Mouse (Mus musculus): ENCODE measurements at regions not wholly inside any gene's neighbourhood (a gene's known extent, or its start where the extent isn't known, plus 50 kb on each side); places are given as distances from the start of the nearest gene placed in this dataset.

DNA sequence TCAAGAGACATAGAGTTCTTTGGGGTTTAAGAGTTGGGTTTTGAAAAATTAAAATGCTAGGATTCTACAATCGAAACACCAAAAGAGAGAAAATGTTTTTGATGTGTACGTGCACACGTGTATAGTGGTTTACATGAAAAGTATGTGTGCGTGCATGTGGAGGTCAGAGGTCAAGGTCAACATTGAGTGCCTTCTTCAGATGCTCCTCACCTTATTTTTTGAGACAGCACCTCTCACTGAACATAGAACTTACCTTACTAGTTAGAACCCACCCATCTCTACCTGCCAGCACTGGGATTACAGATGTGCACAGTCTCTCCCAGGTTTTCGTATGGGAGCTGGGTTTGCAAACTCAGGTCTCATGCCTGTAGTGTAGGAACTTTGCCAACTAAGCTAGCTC is 141.3 kb upstream of the Gcfc2 start:
- WGBS = 90% methylated on average over 5 of the region's 5 CpGs

DNA sequence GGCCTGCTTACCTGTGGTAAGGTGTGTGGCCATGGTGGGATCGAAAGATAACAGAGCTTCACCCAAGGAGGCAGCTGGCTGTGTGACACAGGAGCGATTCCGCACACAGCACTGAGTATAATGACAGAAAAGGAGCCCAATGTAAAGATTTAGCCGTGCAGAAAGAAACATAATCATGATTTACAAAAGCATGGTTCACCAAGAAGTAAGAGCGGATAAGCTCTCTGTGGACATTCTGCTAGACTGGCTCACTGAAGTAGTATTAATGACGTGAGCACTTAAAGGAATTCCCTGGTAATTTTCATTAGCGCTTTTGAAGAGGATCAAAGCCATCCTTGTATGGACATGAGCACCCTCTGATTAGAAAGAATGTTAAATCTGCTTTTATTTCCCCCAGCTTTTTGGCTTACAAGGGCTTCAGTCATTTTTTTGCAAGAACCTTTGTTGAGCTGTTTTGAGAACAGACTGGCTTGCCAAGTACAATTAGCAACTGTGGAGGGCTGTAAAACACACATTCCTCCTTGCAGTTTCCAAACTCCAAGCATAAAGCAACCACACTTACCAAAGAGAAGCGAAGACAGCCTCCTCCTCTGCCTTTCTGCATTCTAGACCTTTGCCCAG is 140.5 kb upstream of the Gcfc2 start:
- TF ChIP-seq EP300 (IDR thresholded peaks at IDR 0.05; ENCODE audit: low read depth) = no peak
- no peak for TF ChIP-seq CTCF (IDR thresholded peaks at IDR 0.05; ENCODE audit: low read depth)
- ATAC-seq (ENCODE audit: insufficient read depth, low read depth) (no peak), DNase-seq (ENCODE audit: low spot score) (no peak)
- Histone ChIP-seq H3K4me3 (ENCODE audit: low read depth, low read length) (no peak overlapping the region), H3K4me2 (ENCODE audit: low read depth, low read length) (no peak overlapping the region), H3K4me1 (ENCODE audit: control insufficient read depth, insufficient read depth) (no peaks in the 10 kb centered on the region), H3K9me3 (replicated peaks; ENCODE audit: control insufficient read depth, low read length) (no peaks in the 10 kb centered on the region), H3K9ac (replicated peaks; ENCODE audit: low read depth, low read length) (no peak overlapping the region), H3K27ac (ENCODE audit: low read depth) (no peak overlapping the region), H3K36me3 (replicated peaks; ENCODE audit: control insufficient read depth, insufficient read depth, low read length) (no peaks in the 10 kb centered on the region), H3K27me3 (ENCODE audit: control insufficient read depth, insufficient read depth, low read length) (no peaks in the 10 kb centered on the region)
- WGBS = 79% methylated on average over 8 of the region's 8 CpGs

More for the DNA sequence above, 141.3 kb upstream of the Gcfc2 start:
- no peaks in the 10 kb centered on the region for H3K27me3 ChIP-seq (ENCODE audit: control insufficient read depth, insufficient read depth, low read length)
- ATAC-seq (ENCODE audit: insufficient read depth, low read depth) (no peak), DNase-seq (ENCODE audit: low spot score) (no peak)
- no peak overlapping the region for H3K4me2 ChIP-seq (ENCODE audit: low read depth, low read length)
- no peak overlapping the region for H3K27ac ChIP-seq (ENCODE audit: low read depth)
- H3K9ac ChIP-seq (replicated peaks; ENCODE audit: low read depth, low read length) = no peak overlapping the region
- H3K9me3 ChIP-seq (replicated peaks; ENCODE audit: control insufficient read depth, low read length) = no peaks in the 10 kb centered on the region
- no peak overlapping the region for H3K4me3 ChIP-seq (ENCODE audit: low read depth, low read length)
- H3K4me1 ChIP-seq (ENCODE audit: control insufficient read depth, insufficient read depth) = no peaks in the 10 kb centered on the region
- TF ChIP-seq CTCF (IDR thresholded peaks at IDR 0.05; ENCODE audit: low read depth) = no peak
- TF ChIP-seq EP300 (IDR thresholded peaks at IDR 0.05; ENCODE audit: low read depth) = no peak
- H3K36me3 ChIP-seq (replicated peaks; ENCODE audit: control insufficient read depth, insufficient read depth, low read length) = no peaks in the 10 kb centered on the region

DNA sequence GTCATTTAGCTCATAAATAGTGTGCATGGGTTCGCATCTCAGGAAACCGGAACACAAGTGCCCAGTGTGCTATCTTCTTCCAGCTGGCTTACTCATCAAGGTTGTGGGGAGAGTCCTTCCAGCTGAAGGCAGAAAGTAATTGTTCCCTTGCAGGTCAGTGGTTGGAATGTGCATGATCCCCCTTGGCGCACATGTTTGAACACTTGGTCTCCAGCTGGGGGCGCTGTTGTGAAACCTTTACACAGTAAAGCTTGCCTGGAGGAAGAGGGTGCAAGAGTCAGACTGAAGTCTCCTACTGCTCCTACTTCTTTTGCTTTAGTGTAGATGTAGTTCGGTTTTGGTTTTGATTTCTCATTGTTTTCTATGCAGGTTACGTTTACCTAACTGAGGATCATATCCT is 128.2 kb upstream of the Gcfc2 start:
- no peak for TF ChIP-seq CTCF (IDR thresholded peaks at IDR 0.05; ENCODE audit: low read depth)
- no peak for TF ChIP-seq EP300 (IDR thresholded peaks at IDR 0.05; ENCODE audit: low read depth)
- ATAC-seq (ENCODE audit: insufficient read depth, low read depth) = no peak
- WGBS = 72% methylated on average over 6 of the region's 6 CpGs

DNA sequence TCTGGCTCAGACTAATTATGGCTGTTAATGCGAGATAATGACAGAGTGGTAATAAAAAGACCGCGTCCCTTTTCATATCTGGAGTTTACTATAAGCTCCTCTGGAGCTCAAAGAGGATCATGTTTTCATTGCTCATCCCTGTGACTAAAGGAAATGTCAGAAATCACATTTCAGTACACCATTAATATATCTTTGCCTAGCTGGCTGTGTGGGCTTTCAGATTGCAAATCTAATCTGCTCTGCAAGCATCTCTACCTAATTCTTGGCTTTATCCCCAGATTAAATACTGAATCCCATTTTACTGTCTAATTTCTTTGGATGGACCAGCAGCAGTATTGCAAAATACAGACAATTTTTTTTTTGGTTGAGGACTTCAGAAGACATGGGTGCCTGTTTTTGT is 122.6 kb upstream of the Gcfc2 start:
- WGBS = 89% methylated on average over 3 of the region's 3 CpGs
- no peak for ATAC-seq (ENCODE audit: insufficient read depth, low read depth)
- H3K9ac ChIP-seq (replicated peaks; ENCODE audit: low read depth, low read length) = no peak overlapping the region

More for the DNA sequence above, 128.2 kb upstream of the Gcfc2 start:
- Histone ChIP-seq H3K36me3 (replicated peaks; ENCODE audit: control insufficient read depth, insufficient read depth, low read length) (no peaks in the 10 kb centered on the region), H3K4me2 (ENCODE audit: low read depth, low read length) (no peak overlapping the region), H3K4me3 (ENCODE audit: low read depth, low read length) (no peak overlapping the region), H3K27ac (ENCODE audit: low read depth) (no peak overlapping the region), H3K9me3 (replicated peaks; ENCODE audit: control insufficient read depth, low read length) (no peaks in the 10 kb centered on the region), H3K9ac (replicated peaks; ENCODE audit: low read depth, low read length) (no peak overlapping the region), H3K4me1 (ENCODE audit: control insufficient read depth, insufficient read depth) (no peaks in the 10 kb centered on the region), H3K27me3 (ENCODE audit: control insufficient read depth, insufficient read depth, low read length) (no peaks in the 10 kb centered on the region)
- no peak for DNase-seq (ENCODE audit: low spot score)

DNA sequence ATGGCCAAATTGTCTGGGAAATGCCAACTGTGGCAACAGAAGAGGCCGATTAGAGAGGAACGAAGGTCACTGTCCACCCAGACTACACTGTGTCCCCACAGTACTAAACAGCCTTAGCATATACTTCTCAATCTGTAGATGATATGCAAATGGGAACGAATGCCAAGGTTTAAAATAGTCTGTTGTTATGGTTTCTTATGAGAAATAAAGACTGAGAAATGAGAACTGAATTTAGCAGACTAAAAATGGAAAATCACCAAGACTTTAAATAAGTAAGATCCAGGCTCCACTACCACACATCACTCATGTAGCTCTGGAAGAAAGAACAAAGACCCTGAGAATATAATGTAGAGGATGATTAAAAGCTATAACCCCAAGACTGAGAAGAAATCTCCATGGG is 121.7 kb upstream of the Gcfc2 start:
- Histone ChIP-seq H3K36me3 (replicated peaks; ENCODE audit: control insufficient read depth, insufficient read depth, low read length) (no peaks in the 10 kb centered on the region), H3K9ac (replicated peaks; ENCODE audit: low read depth, low read length) (no peak overlapping the region), H3K4me3 (ENCODE audit: low read depth, low read length) (no peak overlapping the region), H3K4me2 (ENCODE audit: low read depth, low read length) (no peak overlapping the region), H3K27ac (ENCODE audit: low read depth) (no peak overlapping the region), H3K4me1 (ENCODE audit: control insufficient read depth, insufficient read depth) (no peaks in the 10 kb centered on the region), H3K9me3 (replicated peaks; ENCODE audit: control insufficient read depth, low read length) (no peaks in the 10 kb centered on the region), H3K27me3 (ENCODE audit: control insufficient read depth, insufficient read depth, low read length) (no peaks in the 10 kb centered on the region)
- ATAC-seq (ENCODE audit: insufficient read depth, low read depth) (no peak), DNase-seq (ENCODE audit: low spot score) (no peak)
- WGBS = 67% methylated on average over 3 of the region's 3 CpGs
- no peak for TF ChIP-seq EP300 (IDR thresholded peaks at IDR 0.05; ENCODE audit: low read depth)
- no peak for TF ChIP-seq CTCF (IDR thresholded peaks at IDR 0.05; ENCODE audit: low read depth)

More for the DNA sequence above, 122.6 kb upstream of the Gcfc2 start:
- Histone ChIP-seq H3K4me1 (ENCODE audit: control insufficient read depth, insufficient read depth) (no peaks in the 10 kb centered on the region), H3K27me3 (ENCODE audit: control insufficient read depth, insufficient read depth, low read length) (no peaks in the 10 kb centered on the region), H3K4me3 (ENCODE audit: low read depth, low read length) (no peak overlapping the region), H3K27ac (ENCODE audit: low read depth) (no peak overlapping the region), H3K36me3 (replicated peaks; ENCODE audit: control insufficient read depth, insufficient read depth, low read length) (no peaks in the 10 kb centered on the region), H3K4me2 (ENCODE audit: low read depth, low read length) (no peak overlapping the region), H3K9me3 (replicated peaks; ENCODE audit: control insufficient read depth, low read length) (no peaks in the 10 kb centered on the region)
- no peak for DNase-seq (ENCODE audit: low spot score)
- TF ChIP-seq EP300 (IDR thresholded peaks at IDR 0.05; ENCODE audit: low read depth) (no peak), CTCF (IDR thresholded peaks at IDR 0.05; ENCODE audit: low read depth) (no peak)

DNA sequence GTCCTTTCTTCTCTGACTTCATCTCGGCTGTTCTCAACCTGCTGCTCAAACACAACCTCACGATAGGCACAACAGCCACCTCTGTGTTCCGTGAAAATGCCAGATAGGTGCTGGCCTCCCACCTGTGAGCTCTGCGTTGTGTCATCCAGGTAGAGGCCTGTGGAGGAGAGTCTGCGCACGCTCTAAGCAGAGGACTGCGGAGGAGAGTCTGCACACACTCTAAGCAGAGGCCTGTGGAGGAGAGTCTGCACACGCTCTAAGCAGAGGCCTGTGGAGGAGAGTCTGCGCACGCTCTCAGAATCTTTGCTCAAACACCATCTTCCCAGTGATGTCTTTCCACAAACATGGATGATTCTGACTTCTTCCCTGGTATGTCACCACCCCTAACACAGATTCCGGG is 117.5 kb upstream of the Gcfc2 start:
- DNase-seq (ENCODE audit: low spot score) (no peak), ATAC-seq (ENCODE audit: insufficient read depth, low read depth) (no peak)
- Histone ChIP-seq H3K36me3 (replicated peaks; ENCODE audit: control insufficient read depth, insufficient read depth, low read length) (no peaks in the 10 kb centered on the region), H3K27me3 (ENCODE audit: control insufficient read depth, insufficient read depth, low read length) (no peaks in the 10 kb centered on the region), H3K4me3 (ENCODE audit: low read depth, low read length) (no peak overlapping the region), H3K9ac (replicated peaks; ENCODE audit: low read depth, low read length) (no peak overlapping the region), H3K4me2 (ENCODE audit: low read depth, low read length) (no peak overlapping the region), H3K27ac (ENCODE audit: low read depth) (no peak overlapping the region), H3K4me1 (ENCODE audit: control insufficient read depth, insufficient read depth) (no peaks in the 10 kb centered on the region), H3K9me3 (replicated peaks; ENCODE audit: control insufficient read depth, low read length) (no peaks in the 10 kb centered on the region)
- WGBS = 84% methylated on average over 11 of the region's 11 CpGs
- TF ChIP-seq EP300 (IDR thresholded peaks at IDR 0.05; ENCODE audit: low read depth) (no peak), CTCF (IDR thresholded peaks at IDR 0.05; ENCODE audit: low read depth) (no peak)

Data from heart, postnatal 0 days (tissue).